Mouse (Mus musculus): ENCODE results near the gene Il20ra. TPM values are rescaled to one million over a fixed set of nuclear protein-coding genes. Genes with fewer than 3 reads are reported as not detected.

Gene Il20ra
- total and polyA plus RNA-seq, 2 experiments from 2014 or later = 0.21 to 0.44 TPM

DNA sequence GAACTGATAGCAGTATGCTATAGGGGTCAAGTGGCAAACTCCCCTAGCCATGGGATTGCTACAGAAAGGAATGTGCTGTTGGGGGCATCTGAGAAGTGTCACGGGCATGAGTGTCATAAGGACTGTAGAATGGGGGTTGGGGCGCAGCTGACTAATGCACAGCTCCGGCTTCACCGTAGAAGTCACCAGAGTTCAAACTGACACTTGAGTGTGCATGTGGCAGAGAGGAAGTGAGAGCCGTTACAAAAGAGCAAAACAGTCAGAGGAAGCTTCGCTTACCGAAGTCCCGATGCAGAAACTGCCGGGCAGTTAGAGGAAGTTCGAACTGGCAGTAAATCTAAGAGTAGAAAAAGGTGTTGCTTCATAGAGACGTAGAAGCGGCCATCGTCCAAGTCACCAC is 20.6 kb upstream of the Il20ra start:
- TF ChIP-seq CTCF (IDR thresholded peaks at IDR 0.05) = no peak
- ATAC-seq (ENCODE audit: low FRiP score) = no peak
- Histone ChIP-seq H3K4me3 (ENCODE audit: low read depth, low read length) (no peak overlapping the region), H3K9me3 (ENCODE audit: low read length) (no peaks in the 10 kb centered on the region), H3K4me2 (ENCODE audit: low read depth, low read length, poor library complexity, severe bottlenecking) (no peak overlapping the region), H3K27ac (ENCODE audit: low read depth, low read length) (no peak overlapping the region), H3K4me1 (ENCODE audit: insufficient read depth, low read length) (no peaks in the 10 kb centered on the region), H3K36me3 (ENCODE audit: insufficient read depth, low read length) (no peaks in the 10 kb centered on the region), H3K27me3 (ENCODE audit: insufficient read depth, low read length) (no peaks in the 10 kb centered on the region), H3K9ac (replicated peaks; ENCODE audit: low read length, poor library complexity, severe bottlenecking) (no peak overlapping the region)
- 84% methylated on average over 13 of the region's 13 CpGs for WGBS
- no peak for DNase-seq (ENCODE audit: low spot score)

DNA sequence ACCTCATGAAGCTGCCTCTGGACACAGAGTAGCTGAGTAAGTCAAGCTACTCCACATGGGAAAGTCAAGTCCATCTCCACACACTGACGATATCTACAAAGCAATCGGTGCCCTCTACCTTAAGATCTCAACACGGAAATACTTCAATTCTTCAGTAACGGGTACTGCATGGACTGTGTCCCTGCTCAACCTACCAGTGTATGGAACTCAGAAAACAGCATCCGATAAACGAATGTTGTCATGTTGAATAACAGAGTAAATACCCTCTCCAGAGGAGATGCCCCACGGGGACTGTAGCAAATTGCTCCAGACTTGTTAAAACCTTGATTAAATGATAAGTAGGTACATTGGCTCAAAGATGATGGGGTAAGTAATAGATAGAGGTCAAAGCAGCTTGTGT is 20.0 kb upstream of the Il20ra start:
- Histone ChIP-seq H3K4me1 (ENCODE audit: insufficient read depth, low read length) (no peaks in the 10 kb centered on the region), H3K27me3 (ENCODE audit: insufficient read depth, low read length) (no peaks in the 10 kb centered on the region), H3K4me2 (ENCODE audit: low read depth, low read length, poor library complexity, severe bottlenecking) (no peak overlapping the region), H3K9me3 (ENCODE audit: low read length) (no peaks in the 10 kb centered on the region), H3K9ac (replicated peaks; ENCODE audit: low read length, poor library complexity, severe bottlenecking) (no peak overlapping the region), H3K4me3 (ENCODE audit: low read depth, low read length) (no peak overlapping the region), H3K27ac (ENCODE audit: low read depth, low read length) (no peak overlapping the region), H3K36me3 (ENCODE audit: insufficient read depth, low read length) (no peaks in the 10 kb centered on the region)
- 96% methylated on average over 7 of the region's 7 CpGs for WGBS
- TF ChIP-seq CTCF (IDR thresholded peaks at IDR 0.05) = no peak
- DNase-seq (ENCODE audit: low spot score) = no peak
- no peak for ATAC-seq (ENCODE audit: low FRiP score)

DNA sequence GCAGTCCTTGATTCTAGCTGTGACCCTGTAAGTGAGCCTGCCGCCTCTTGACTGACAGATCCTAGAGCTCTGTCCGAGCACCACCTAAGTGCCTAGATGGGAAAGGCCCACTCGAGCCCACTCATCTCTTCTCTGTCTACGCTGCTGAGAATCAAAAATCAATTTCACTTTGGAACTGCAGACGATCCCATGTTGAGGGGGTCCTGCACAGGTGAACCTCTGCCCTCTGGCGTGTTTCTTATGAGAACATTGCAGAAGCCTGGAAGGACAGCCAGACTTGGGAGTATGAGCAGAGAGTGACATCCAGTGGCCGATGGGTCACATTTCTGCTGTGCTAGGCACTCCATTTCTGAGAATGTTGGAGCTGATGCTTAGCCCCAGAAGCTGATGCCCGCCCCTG is 19.4 kb upstream of the Il20ra start:
- peak; percentile 84 for ATAC-seq (ENCODE audit: low FRiP score)
- H3K4me2 ChIP-seq (ENCODE audit: low read depth, low read length, poor library complexity, severe bottlenecking) = no peak overlapping the region
- no peak overlapping the region for H3K27ac ChIP-seq (ENCODE audit: low read depth, low read length)
- WGBS = 57% methylated on average over 8 of the region's 8 CpGs
- peak; percentile 85 for TF ChIP-seq CTCF (IDR thresholded peaks at IDR 0.05)
- H3K4me1 ChIP-seq (ENCODE audit: insufficient read depth, low read length) = no peaks in the 10 kb centered on the region
- H3K36me3 ChIP-seq (ENCODE audit: insufficient read depth, low read length) = no peaks in the 10 kb centered on the region
- DNase-seq (ENCODE audit: low spot score) = peak; percentile 81
- no peak overlapping the region for H3K9ac ChIP-seq (replicated peaks; ENCODE audit: low read length, poor library complexity, severe bottlenecking)
- H3K9me3 ChIP-seq (ENCODE audit: low read length) = no peaks in the 10 kb centered on the region
- no peaks in the 10 kb centered on the region for H3K27me3 ChIP-seq (ENCODE audit: insufficient read depth, low read length)
- H3K4me3 ChIP-seq (ENCODE audit: low read depth, low read length) = no peak overlapping the region

DNA sequence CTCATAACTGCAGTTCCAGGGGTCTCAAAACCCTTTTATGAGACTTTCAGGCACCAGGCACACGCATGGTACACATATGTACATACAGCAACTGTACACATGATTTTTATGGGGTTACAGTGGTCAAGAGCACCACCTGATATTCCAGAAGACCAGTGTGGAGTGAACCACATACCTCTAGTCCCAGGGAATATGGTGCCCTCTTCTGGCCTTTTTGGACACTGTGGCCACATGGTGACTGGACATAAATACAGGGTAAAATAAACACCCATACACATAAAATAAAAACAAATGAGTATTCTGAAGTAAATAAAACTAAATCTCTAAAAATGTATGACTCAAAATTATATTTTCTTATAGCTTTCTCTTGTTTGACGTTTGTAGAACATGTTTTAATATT is 18.7 kb upstream of the Il20ra start:
- no peak for ATAC-seq (ENCODE audit: low FRiP score)
- 70% methylated on average over 2 of the region's 2 CpGs for WGBS

DNA sequence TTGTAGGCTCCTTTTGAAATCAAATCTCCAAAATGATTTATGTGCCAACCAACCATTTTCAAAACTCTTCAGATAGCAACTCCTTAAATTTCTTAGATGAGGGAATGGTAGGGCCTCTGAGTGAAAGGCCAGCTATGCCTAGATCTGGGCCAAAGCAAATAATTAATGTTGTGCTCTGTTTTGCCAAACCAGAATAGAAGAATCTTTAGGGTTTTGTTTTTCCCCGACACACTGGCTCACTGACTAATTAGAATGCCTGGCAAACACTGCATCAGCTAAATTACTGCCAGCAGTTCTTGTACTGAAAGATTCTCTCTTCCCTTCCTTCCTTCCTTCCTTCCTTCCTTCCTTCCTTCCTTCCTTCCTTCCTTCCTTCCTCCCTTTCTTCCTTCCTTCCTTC is 13.0 kb upstream of the Il20ra start:
- Histone ChIP-seq H3K4me1 (ENCODE audit: insufficient read depth, low read length) (no peaks in the 10 kb centered on the region), H3K4me2 (ENCODE audit: low read depth, low read length, poor library complexity, severe bottlenecking) (no peak overlapping the region), H3K9me3 (ENCODE audit: low read length) (no peaks in the 10 kb centered on the region), H3K27ac (ENCODE audit: low read depth, low read length) (no peak overlapping the region), H3K9ac (replicated peaks; ENCODE audit: low read length, poor library complexity, severe bottlenecking) (no peak overlapping the region), H3K36me3 (ENCODE audit: insufficient read depth, low read length) (no peaks in the 10 kb centered on the region), H3K27me3 (ENCODE audit: insufficient read depth, low read length) (no peaks in the 10 kb centered on the region), H3K4me3 (ENCODE audit: low read depth, low read length) (no peak overlapping the region)
- ATAC-seq (ENCODE audit: low FRiP score) = no peak
- DNase-seq (ENCODE audit: low spot score) = no peak
- WGBS = 66% methylated on average over 1 of the region's 1 CpGs
- TF ChIP-seq CTCF (IDR thresholded peaks at IDR 0.05) = no peak

More for the DNA sequence above, 18.7 kb upstream of the Il20ra start:
- H3K4me3 ChIP-seq (ENCODE audit: low read depth, low read length) = no peak overlapping the region
- no peaks in the 10 kb centered on the region for H3K4me1 ChIP-seq (ENCODE audit: insufficient read depth, low read length)
- H3K9ac ChIP-seq (replicated peaks; ENCODE audit: low read length, poor library complexity, severe bottlenecking) = no peak overlapping the region
- no peaks in the 10 kb centered on the region for H3K36me3 ChIP-seq (ENCODE audit: insufficient read depth, low read length)
- no peak overlapping the region for H3K27ac ChIP-seq (ENCODE audit: low read depth, low read length)
- peak; percentile 51 for TF ChIP-seq CTCF (IDR thresholded peaks at IDR 0.05)
- no peaks in the 10 kb centered on the region for H3K9me3 ChIP-seq (ENCODE audit: low read length)
- DNase-seq (ENCODE audit: low spot score) = no peak
- H3K27me3 ChIP-seq (ENCODE audit: insufficient read depth, low read length) = no peaks in the 10 kb centered on the region
- no peak overlapping the region for H3K4me2 ChIP-seq (ENCODE audit: low read depth, low read length, poor library complexity, severe bottlenecking)

DNA sequence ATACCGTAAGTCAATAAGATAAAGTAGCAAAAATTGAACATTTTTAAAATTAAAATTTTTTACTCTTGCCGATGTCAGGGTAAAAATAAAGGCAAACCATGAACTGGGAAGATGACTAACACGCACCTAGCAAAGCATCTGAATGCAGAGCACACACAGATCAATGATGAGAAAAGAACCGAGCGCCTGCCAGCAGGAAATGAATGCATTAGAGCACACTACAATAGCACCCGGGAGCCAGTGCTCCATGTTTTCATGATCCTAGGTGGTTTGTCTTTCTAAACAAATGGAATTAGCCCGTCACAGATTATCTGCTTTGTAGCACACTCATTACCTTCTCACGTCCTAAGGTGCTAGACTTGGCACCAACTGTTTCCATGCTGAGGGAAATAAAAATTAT is 7.9 kb upstream of the Il20ra start:
- no peak for TF ChIP-seq CTCF (IDR thresholded peaks at IDR 0.05)
- ATAC-seq (ENCODE audit: low FRiP score) = no peak
- WGBS = 23% methylated on average over 8 of the region's 8 CpGs

More for the DNA sequence above, 7.9 kb upstream of the Il20ra start:
- Histone ChIP-seq H3K9ac (replicated peaks; ENCODE audit: low read length, poor library complexity, severe bottlenecking) (no peak overlapping the region), H3K36me3 (ENCODE audit: insufficient read depth, low read length) (no peaks in the 10 kb centered on the region), H3K27ac (ENCODE audit: low read depth, low read length) (no peak overlapping the region), H3K27me3 (ENCODE audit: insufficient read depth, low read length) (no peaks in the 10 kb centered on the region), H3K9me3 (ENCODE audit: low read length) (no peaks in the 10 kb centered on the region), H3K4me3 (ENCODE audit: low read depth, low read length) (no peak overlapping the region), H3K4me2 (ENCODE audit: low read depth, low read length, poor library complexity, severe bottlenecking) (no peak overlapping the region), H3K4me1 (ENCODE audit: insufficient read depth, low read length) (no peaks in the 10 kb centered on the region)
- DNase-seq (ENCODE audit: low spot score) = no peak
